Mouse (Mus musculus) midbrain, embryonic 12.5 days (tissue): ENCODE data around the gene Rnf39. TPM values are rescaled to one million over a fixed set of nuclear protein-coding genes. Genes with fewer than 3 reads are reported as not detected.
A peak's percentile ranks its signal among the peaks of the same experiment; 100 is the strongest.

Source experiments
- ATAC-seq: fragments of 200-750 bp; cut with Nextera tagmentation; 2 replicates; pipeline ENCODE4 v1.8.0; 2017; ENCODE audit warnings: low read depth, moderate TSS enrichment, moderate library complexity; ENCODE audit not compliant: low FRiP score
- H3K27ac ChIP-seq: fragments of 300-500 bp; sonication (generic); replicated peaks from 2 replicates; pipeline ENCODE4 v1.5.1; 2016; ENCODE audit warnings: mild to moderate bottlenecking
- H3K27me3 ChIP-seq: fragments of 300-500 bp; sonication (generic); 2 replicates; pipeline ENCODE4 v1.6.1; 2016; ENCODE audit warnings: mild to moderate bottlenecking
- H3K36me3 ChIP-seq: fragments of 300-500 bp; sonication (generic); 2 replicates; pipeline ENCODE4 v1.6.1; 2016
- H3K4me1 ChIP-seq: fragments of 300-500 bp; sonication (generic); 2 replicates; pipeline ENCODE4 v1.6.1; 2016
- H3K4me2 ChIP-seq: fragments of 300-500 bp; sonication (generic); replicated peaks from 2 replicates; pipeline ENCODE4 v1.6.1; 2016; ENCODE audit warnings: mild to moderate bottlenecking, moderate library complexity
- H3K4me3 ChIP-seq: fragments of 300-500 bp; sonication (generic); 2 replicates; pipeline ENCODE4 v1.5.1; 2016; ENCODE audit warnings: mild to moderate bottlenecking
- H3K9ac ChIP-seq: fragments of 300-500 bp; sonication (generic); replicated peaks from 2 replicates; pipeline ENCODE4 v1.6.1; 2016; ENCODE audit warnings: mild to moderate bottlenecking, moderate library complexity
- H3K9me3 ChIP-seq: fragments of 300-500 bp; sonication (generic); 2 replicates; pipeline ENCODE4 v1.6.1; 2016; ENCODE audit warnings: mild to moderate bottlenecking
- WGBS: fragments of 180-500 bp; shearing (Covaris S2); methylation state at CpG from one replicate; pipeline ENCODE4 v1.1.7; 2016; 5-methylcytosine and 5-hydroxymethylcytosine counted together
- polyA plus RNA-seq: library from polyadenylated mRNA; unstranded; fragments of >200 nt; fragmentation: Nextera tagmentation; extraction: Ambion mirVana; gene quantifications from 2 replicates; pipeline ENCODE4 v1.2.1, GENCODE M21; 2016

Gene Rnf39
- polyA plus RNA-seq, 1 experiment from 2014 or later = 0.63 TPM

GRCm38 (mm10) chr17:36914108-36914507 is 28.6 kb upstream of the Rnf39 start:
- WGBS = 16% methylated on average over 2 of the region's 2 CpGs
- no peak overlapping the region for H3K9ac ChIP-seq
- H3K27me3 ChIP-seq = no peaks in the 10 kb centered on the region; the same call in 1 of the 2 replicates
- H3K4me2 ChIP-seq = no peak overlapping the region
- peak; percentile 58; the same call in 1 of the 2 replicates for ATAC-seq
- H3K4me3 ChIP-seq = no peak overlapping the region
- no peak overlapping the region for H3K27ac ChIP-seq
- H3K4me1 ChIP-seq = no peaks in the 10 kb centered on the region
- H3K36me3 ChIP-seq = no peaks in the 10 kb centered on the region
- no peaks in the 10 kb centered on the region for H3K9me3 ChIP-seq

GRCm38 (mm10) chr17:36915076-36915475 is 27.6 kb upstream of the Rnf39 start:
- H3K27ac ChIP-seq = no peak overlapping the region
- no peaks in the 10 kb centered on the region for H3K9me3 ChIP-seq
- H3K36me3 ChIP-seq = no peaks in the 10 kb centered on the region
- no peaks in the 10 kb centered on the region; the same call in 1 of the 2 replicates for H3K27me3 ChIP-seq
- no peak overlapping the region for H3K4me3 ChIP-seq
- ATAC-seq = peak; percentile 49; the same call in 1 of the 2 replicates
- no peak overlapping the region for H3K9ac ChIP-seq
- no peaks in the 10 kb centered on the region for H3K4me1 ChIP-seq
- WGBS = 16% methylated on average over 9 of the region's 9 CpGs
- no peak overlapping the region for H3K4me2 ChIP-seq

GRCm38 (mm10) chr17:36920239-36920638 is 22.5 kb upstream of the Rnf39 start:
- no peak overlapping the region for H3K9ac ChIP-seq
- ATAC-seq = no peak
- no peaks in the 10 kb centered on the region for H3K9me3 ChIP-seq
- no peak overlapping the region for H3K4me3 ChIP-seq
- no peaks in the 10 kb centered on the region; the same call in 1 of the 2 replicates for H3K27me3 ChIP-seq
- no peaks in the 10 kb centered on the region for H3K4me1 ChIP-seq
- no peak overlapping the region for H3K27ac ChIP-seq
- no peak overlapping the region for H3K4me2 ChIP-seq
- WGBS = 54% methylated on average over 15 of the region's 15 CpGs
- H3K36me3 ChIP-seq = no peaks in the 10 kb centered on the region

GRCm38 (mm10) chr17:36922715-36923114 is 20.0 kb upstream of the Rnf39 start:
- Histone ChIP-seq H3K27ac (no peak overlapping the region), H3K4me1 (no peaks in the 10 kb centered on the region), H3K4me3 (no peak overlapping the region), H3K9ac (no peak overlapping the region), H3K27me3 (no peaks in the 10 kb centered on the region), H3K9me3 (no peaks in the 10 kb centered on the region), H3K36me3 (no peaks in the 10 kb centered on the region), H3K4me2 (no peak overlapping the region)
- no peak for ATAC-seq
- WGBS = 83% methylated on average over 4 of the region's 4 CpGs

- Histone ChIP-seq H3K36me3 (no peaks in the 10 kb centered on the region), H3K27ac (no peak overlapping the region), H3K27me3 (no peaks in the 10 kb centered on the region), H3K9ac (no peak overlapping the region), H3K4me1 (no peaks in the 10 kb centered on the region), H3K4me2 (no peak overlapping the region), H3K9me3 (no peaks in the 10 kb centered on the region), H3K4me3 (no peak overlapping the region)
- 75% methylated on average over 4 of the region's 4 CpGs for WGBS
- no peak for ATAC-seq
These were observed 19.2 kb upstream of the Rnf39 start for GRCm38 (mm10) chr17:36923491-36923890.

- no peaks in the 10 kb centered on the region for H3K4me1 ChIP-seq
- WGBS = 68% methylated on average over 10 of the region's 10 CpGs
- ATAC-seq = no peak
These were observed 15.1 kb upstream of the Rnf39 start for GRCm38 (mm10) chr17:36927496-36928120.

GRCm38 (mm10) chr17:36929236-36929932 is 13.3 kb upstream of the Rnf39 start:
- Histone ChIP-seq H3K9ac (no peak overlapping the region), H3K9me3 (no peaks in the 10 kb centered on the region), H3K4me1 (no peaks in the 10 kb centered on the region), H3K27ac (no peak overlapping the region), H3K27me3 (0 out of 2 replicates have a peak, but pooled peaks cover 3% of the 10 kb centered on the region), H3K36me3 (no peaks in the 10 kb centered on the region), H3K4me3 (no peak overlapping the region), H3K4me2 (no peak overlapping the region)
- WGBS = 79% methylated on average over 12 of the region's 12 CpGs
- ATAC-seq = no peak

More at GRCm38 (mm10) chr17:36927496-36928120, 15.1 kb upstream of the Rnf39 start:
- H3K4me2 ChIP-seq = no peak overlapping the region
- no peak overlapping the region for H3K4me3 ChIP-seq
- no peaks in the 10 kb centered on the region for H3K9me3 ChIP-seq
- H3K36me3 ChIP-seq = no peaks in the 10 kb centered on the region
- no peak overlapping the region for H3K9ac ChIP-seq
- H3K27ac ChIP-seq = no peak overlapping the region
- H3K27me3 ChIP-seq = 0 out of 2 replicates have a peak, but pooled peaks cover 3% of the 10 kb centered on the region

- Histone ChIP-seq H3K9ac (no peak overlapping the region), H3K4me1 (no peaks in the 10 kb centered on the region), H3K27ac (no peak overlapping the region), H3K27me3 (0 out of 2 replicates have a peak, but pooled peaks cover 3% of the 10 kb centered on the region), H3K9me3 (no peaks in the 10 kb centered on the region), H3K36me3 (no peaks in the 10 kb centered on the region), H3K4me2 (no peak overlapping the region), H3K4me3 (no peak overlapping the region)
- no peak for ATAC-seq
- WGBS = 80% methylated on average over 6 of the region's 6 CpGs
These were observed 12.5 kb upstream of the Rnf39 start for GRCm38 (mm10) chr17:36930233-36930632.

- WGBS = 87% methylated on average over 4 of the region's 4 CpGs
- Histone ChIP-seq H3K4me3 (no peak overlapping the region), H3K4me2 (no peak overlapping the region), H3K4me1 (no peaks in the 10 kb centered on the region), H3K36me3 (no peaks in the 10 kb centered on the region), H3K9ac (no peak overlapping the region), H3K27ac (no peak overlapping the region), H3K9me3 (no peaks in the 10 kb centered on the region), H3K27me3 (0 out of 2 replicates have a peak, but pooled peaks cover 3% of the 10 kb centered on the region)
- ATAC-seq = no peak
These were observed 11.6 kb upstream of the Rnf39 start for GRCm38 (mm10) chr17:36931130-36931529.

GRCm38 (mm10) chr17:36931806-36932205 is 10.9 kb upstream of the Rnf39 start:
- no peak overlapping the region for H3K9ac ChIP-seq
- H3K27me3 ChIP-seq = 0 out of 2 replicates have a peak, but pooled peaks cover 3% of the 10 kb centered on the region
- no peaks in the 10 kb centered on the region for H3K36me3 ChIP-seq
- H3K27ac ChIP-seq = no peak overlapping the region
- H3K9me3 ChIP-seq = no peaks in the 10 kb centered on the region
- no peak overlapping the region for H3K4me2 ChIP-seq
- ATAC-seq = no peak
- 76% methylated on average over 2 of the region's 2 CpGs for WGBS
- H3K4me1 ChIP-seq = no peaks in the 10 kb centered on the region
- no peak overlapping the region for H3K4me3 ChIP-seq

- Histone ChIP-seq H3K27me3 (peaks cover 31% of the 10 kb centered on the region), H3K27ac (no peak overlapping the region), H3K4me3 (no peak overlapping the region), H3K9ac (no peak overlapping the region), H3K9me3 (no peaks in the 10 kb centered on the region), H3K36me3 (no peaks in the 10 kb centered on the region), H3K4me2 (no peak overlapping the region), H3K4me1 (peaks cover 4% of the 10 kb centered on the region)
- WGBS = 86% methylated on average over 2 of the region's 2 CpGs
- ATAC-seq = no peak
These were observed 4.7 kb upstream of the Rnf39 start for GRCm38 (mm10) chr17:36938056-36938455.

- ATAC-seq = no peak
- Histone ChIP-seq H3K4me1 (peaks cover 11% of the 10 kb centered on the region), H3K9ac (no peak overlapping the region), H3K4me3 (peak overlapping the region; percentile 36), H3K9me3 (no peaks in the 10 kb centered on the region), H3K4me2 (peak overlapping the region; percentile 55), H3K27ac (no peak overlapping the region), H3K36me3 (no peaks in the 10 kb centered on the region), H3K27me3 (peaks cover 67% of the 10 kb centered on the region)
- WGBS = 63% methylated on average over 10 of the region's 10 CpGs
These were observed 327 bp upstream of the Rnf39 start for GRCm38 (mm10) chr17:36942391-36942790.
